Mouse (Mus musculus) brain, embryonic 14.5 days (tissue): ENCODE measurements around the gene Nme7. TPM values are rescaled to one million over a fixed set of nuclear protein-coding genes. Genes with fewer than 3 reads are reported as not detected.

Experiments
- DNase-seq: peaks from one replicate; pipeline ENCODE4 v3.0.0-alpha.2; 2011; ENCODE audit warnings: low read depth
- CTCF ChIP-seq: fragments of 200-500 bp; IDR thresholded peaks from 2 replicates; pipeline ENCODE4 v1.5.1; 2012; ENCODE audit warnings: inconsistent platforms, mild to moderate bottlenecking, moderate library complexity, borderline replicate concordance; ENCODE audit not compliant: insufficient read depth, insufficient read length; ENCODE audit errors: extremely low read depth
- POLR2A ChIP-seq: fragments of 200-500 bp; IDR thresholded peaks from 2 replicates; pipeline ENCODE4 v1.6.1; 2012; ENCODE audit warnings: mild to moderate bottlenecking, inconsistent platforms, borderline replicate concordance; ENCODE audit not compliant: poor library complexity, insufficient read depth, insufficient read length, severe bottlenecking; ENCODE audit errors: extremely low read depth
- polyA plus RNA-seq: library from polyadenylated mRNA; depleted of rRNA; stranded (reverse); fragments of >200 nt; gene quantifications from 2 replicates; pipeline ENCODE4 v1.2.3, GENCODE M21; 2012

The Nme7 gene
- polyA plus RNA-seq, 1 experiment: 19.2 TPM

GRCm38 (mm10) chr1:164321408-164321807 lies 17.5 kb downstream of the Nme7 start:
- no peak for DNase-seq
- TF ChIP-seq CTCF (no peak), POLR2A (no peak)

GRCm38 (mm10) chr1:164322987-164323650 lies 19.2 kb downstream of the Nme7 start:
- TF ChIP-seq CTCF (no peak), POLR2A (no peak)
- no peak for DNase-seq

- DNase-seq: no peak
- TF ChIP-seq POLR2A: no peak
- TF ChIP-seq CTCF: no peak
Observed at GRCm38 (mm10) chr1:164324221-164324620, 20.3 kb downstream of the Nme7 start.

GRCm38 (mm10) chr1:164324878-164325277 lies 21.0 kb downstream of the Nme7 start:
- TF ChIP-seq POLR2A: no peak
- no peak for TF ChIP-seq CTCF
- no peak for DNase-seq

- DNase-seq: peak; percentile 74
- TF ChIP-seq POLR2A (no peak), CTCF (no peak)
Observed at GRCm38 (mm10) chr1:164326600-164327155, 22.8 kb downstream of the Nme7 start.

GRCm38 (mm10) chr1:164327764-164328163 lies 23.8 kb downstream of the Nme7 start:
- DNase-seq: no peak
- TF ChIP-seq POLR2A (no peak), CTCF (no peak)

- TF ChIP-seq CTCF (no peak), POLR2A (no peak)
- DNase-seq: no peak
Observed at GRCm38 (mm10) chr1:164332559-164332958, 28.6 kb downstream of the Nme7 start.

GRCm38 (mm10) chr1:164335435-164335834 lies 31.5 kb downstream of the Nme7 start:
- TF ChIP-seq POLR2A: no peak
- TF ChIP-seq CTCF: no peak
- no peak for DNase-seq

- no peak for DNase-seq
- TF ChIP-seq CTCF (no peak), POLR2A (no peak)
Observed at GRCm38 (mm10) chr1:164335846-164336245, 31.9 kb downstream of the Nme7 start.

GRCm38 (mm10) chr1:164342161-164342560 lies 38.2 kb downstream of the Nme7 start:
- TF ChIP-seq CTCF (peak; percentile 55; the same call in 1 of the 2 replicates), POLR2A (no peak)
- no peak for DNase-seq

GRCm38 (mm10) chr1:164353443-164353842 lies 49.5 kb downstream of the Nme7 start:
- no peak for TF ChIP-seq CTCF
- no peak for TF ChIP-seq POLR2A
- peak; percentile 30 for DNase-seq

GRCm38 (mm10) chr1:164357995-164358394 lies 54.1 kb downstream of the Nme7 start:
- peak; percentile 56 for DNase-seq

More at GRCm38 (mm10) chr1:164357995-164358394, 54.1 kb downstream of the Nme7 start:
- TF ChIP-seq CTCF: no peak
